Comparison of ENCODE assay signal across 12 mouse cellular contexts in the genomic region with DNA sequence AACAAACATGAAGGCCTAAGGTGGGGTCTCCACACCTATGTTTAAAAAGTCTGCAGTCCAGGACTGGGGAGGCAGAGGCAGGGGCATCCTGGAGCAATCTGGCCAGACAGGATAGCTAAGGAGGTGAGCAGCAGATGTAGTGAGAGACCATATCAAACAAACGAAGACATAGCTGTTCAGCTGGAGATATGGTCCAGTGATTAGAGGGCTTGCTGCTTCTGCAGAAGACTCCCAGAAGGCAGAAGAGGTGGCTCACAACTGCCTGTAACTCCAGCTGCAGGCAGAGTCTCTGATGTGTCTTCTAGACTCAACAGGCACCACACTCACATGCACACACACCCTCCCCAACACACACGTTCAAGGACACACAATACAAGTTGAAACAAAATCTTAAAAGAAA.
"Had no signal": no experiment of that assay in that cellular context is flagged by ENCODE, and none has a peak within 500 bp of the region (broad histone marks: within the 10 kb centered on the region; RNA-seq: fewer than 3 reads in every experiment).

No protein-coding gene starts in this region.

- H3K4me1 ChIP-seq: intestine, embryonic 15.5 days; kidney, embryonic 15.5 days; liver, embryonic 12.5 days; lung, embryonic 15.5 days; midbrain, embryonic 13.5 days; neural tube, embryonic 15.5 days; stomach, embryonic 15.5 days had no signal

- DNase-seq: kidney, adult 18-20 months; kidney, postnatal 14 days; layer of hippocampus, adult 9-11 months; thymus, postnatal 36 days had no signal

- H3K9me3 ChIP-seq: intestine, embryonic 15.5 days; kidney, embryonic 15.5 days; liver, embryonic 12.5 days; lung, embryonic 15.5 days; midbrain, embryonic 13.5 days; neural tube, embryonic 15.5 days; stomach, embryonic 15.5 days had no signal

- H3K9ac ChIP-seq: intestine, embryonic 15.5 days; kidney, embryonic 15.5 days; liver, embryonic 12.5 days; lung, embryonic 15.5 days; midbrain, embryonic 13.5 days; neural tube, embryonic 15.5 days; stomach, embryonic 15.5 days had no signal

- H3K27me3 ChIP-seq: intestine, embryonic 15.5 days; kidney, embryonic 15.5 days; liver, embryonic 12.5 days; lung, embryonic 15.5 days; midbrain, embryonic 13.5 days; neural tube, embryonic 15.5 days; stomach, embryonic 15.5 days had no signal

- H3K4me2 ChIP-seq: intestine, embryonic 15.5 days; kidney, embryonic 15.5 days; liver, embryonic 12.5 days; lung, embryonic 15.5 days; midbrain, embryonic 13.5 days; neural tube, embryonic 15.5 days; stomach, embryonic 15.5 days had no signal

- H3K4me3 ChIP-seq: intestine, embryonic 15.5 days; kidney, embryonic 15.5 days; liver, embryonic 12.5 days; lung, embryonic 15.5 days; midbrain, embryonic 13.5 days; myocyte; neural tube, embryonic 15.5 days; stomach, embryonic 15.5 days had no signal

- H3K27ac ChIP-seq: intestine, embryonic 15.5 days; kidney, embryonic 15.5 days; liver, embryonic 12.5 days; lung, embryonic 15.5 days; midbrain, embryonic 13.5 days; neural tube, embryonic 15.5 days; stomach, embryonic 15.5 days had no signal

- H3K36me3 ChIP-seq: intestine, embryonic 15.5 days; kidney, embryonic 15.5 days; liver, embryonic 12.5 days; lung, embryonic 15.5 days; midbrain, embryonic 13.5 days; neural tube, embryonic 15.5 days; stomach, embryonic 15.5 days had no signal

- ATAC-seq: intestine, embryonic 15.5 days; liver, embryonic 12.5 days; midbrain, embryonic 13.5 days had no signal
